Mouse (Mus musculus) kidney, postnatal 25 days (tissue): ENCODE data around the gene Gm45021.

Experiments
- DNase-seq, 2 experiments: peaks; one replicate each; pipeline ENCODE4 v3.0.0; 2021; ENCODE audit warnings: mixed read lengths in 2 of 2

The Gm45021 gene

DNA sequence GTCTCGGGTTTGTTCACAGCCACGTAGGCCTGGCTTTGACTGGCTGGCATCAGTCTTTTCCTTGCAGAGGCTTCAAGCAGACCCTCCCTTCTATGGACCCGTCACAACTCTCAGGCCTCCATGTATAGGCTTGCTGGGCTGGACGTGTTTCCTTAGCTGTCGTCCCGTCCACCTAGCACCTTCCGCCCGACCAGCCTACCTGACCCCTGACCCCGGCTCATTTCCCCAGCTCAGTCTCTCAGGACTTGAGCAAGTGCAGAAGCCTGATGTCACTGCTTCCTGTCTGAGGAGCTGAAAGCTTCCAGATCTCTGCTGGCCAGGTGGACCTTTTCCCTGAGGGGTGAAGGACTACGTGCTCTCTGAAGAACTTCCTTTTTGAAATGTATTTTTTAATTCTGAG, 16.1 kb upstream of the Gm45021 start:
- peak; percentile 56 to 74 for DNase-seq

DNA sequence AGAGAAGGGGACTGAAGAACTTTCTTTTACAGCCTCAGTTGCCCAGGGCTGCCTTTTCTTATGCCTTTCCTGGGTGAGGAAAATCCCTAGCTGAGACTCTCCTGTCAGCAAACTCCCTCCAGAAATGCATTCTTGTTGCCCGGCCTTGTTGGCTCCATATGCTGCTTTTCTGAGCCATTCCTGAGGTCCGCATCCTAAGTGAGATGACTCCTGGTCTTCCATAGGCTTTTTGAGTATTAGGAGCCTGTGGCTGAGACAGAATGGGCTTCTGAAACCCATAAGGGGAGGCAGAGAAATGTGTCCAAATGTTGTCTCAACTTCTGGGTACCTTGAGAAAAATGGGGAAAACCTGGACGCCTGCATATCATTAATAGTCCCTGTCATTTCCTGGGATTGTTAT, 15.4 kb upstream of the Gm45021 start:
- DNase-seq: no peak

DNA sequence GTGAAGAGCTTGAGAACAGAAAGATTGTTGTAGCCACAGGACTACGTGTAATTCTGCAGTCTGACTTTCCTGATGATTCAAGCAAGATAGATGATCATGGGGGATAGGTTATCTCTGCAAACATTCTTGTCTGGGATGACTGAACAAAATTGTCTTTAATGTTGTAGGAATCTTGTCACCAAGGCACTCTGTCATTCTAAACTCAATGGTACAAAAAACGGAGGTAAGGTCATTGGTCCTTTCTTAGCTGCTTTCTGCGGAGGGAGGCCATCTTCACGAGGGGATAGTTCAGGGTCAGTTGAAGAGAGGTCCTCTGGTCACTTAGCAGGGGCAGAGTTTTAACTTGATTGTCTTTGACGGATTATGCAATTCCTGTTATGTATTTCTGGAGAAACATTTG, 10.7 kb upstream of the Gm45021 start:
- no peak for DNase-seq

DNA sequence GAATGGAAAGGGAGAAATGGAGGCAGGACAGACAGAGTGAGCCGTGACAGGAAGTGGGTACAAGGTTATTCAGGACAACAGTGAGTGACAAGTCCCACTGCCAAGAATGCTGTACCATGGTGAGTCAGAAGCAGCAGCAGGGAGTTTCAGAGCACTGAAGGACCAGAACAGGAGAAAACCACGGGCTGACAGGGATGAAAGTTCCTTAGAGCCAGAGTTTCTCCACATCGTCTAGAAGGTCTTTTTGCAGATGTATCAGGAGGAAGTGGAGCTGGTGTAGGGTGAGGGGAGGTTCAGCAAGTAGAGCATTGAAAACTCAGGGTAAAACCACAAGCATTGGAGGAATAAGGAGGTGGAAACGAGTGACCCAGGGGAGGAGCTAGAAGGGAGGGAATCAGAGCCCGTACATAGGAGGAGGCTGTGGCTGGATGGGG, 10.2 kb upstream of the Gm45021 start:
- DNase-seq: no peak

DNA sequence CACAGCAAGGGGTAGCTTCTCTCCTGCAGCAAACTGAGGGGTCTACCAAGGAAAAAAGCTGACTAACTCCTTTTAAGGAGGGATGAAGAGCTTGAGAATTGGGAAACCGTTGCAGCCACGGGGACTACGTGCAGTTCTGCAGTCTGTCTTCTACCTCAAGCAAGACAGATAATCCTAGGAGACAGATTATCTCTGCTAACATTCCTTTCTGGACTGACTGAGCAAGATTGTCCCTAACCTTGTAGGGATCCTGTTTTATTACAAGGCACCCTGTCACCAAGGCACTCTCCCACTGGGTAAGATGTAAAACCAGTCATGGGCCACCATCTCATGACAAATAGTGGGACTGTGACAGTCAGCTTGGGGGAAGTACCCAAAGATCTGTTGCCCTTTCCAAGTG, 8.2 kb upstream of the Gm45021 start:
- DNase-seq: no peak

DNA sequence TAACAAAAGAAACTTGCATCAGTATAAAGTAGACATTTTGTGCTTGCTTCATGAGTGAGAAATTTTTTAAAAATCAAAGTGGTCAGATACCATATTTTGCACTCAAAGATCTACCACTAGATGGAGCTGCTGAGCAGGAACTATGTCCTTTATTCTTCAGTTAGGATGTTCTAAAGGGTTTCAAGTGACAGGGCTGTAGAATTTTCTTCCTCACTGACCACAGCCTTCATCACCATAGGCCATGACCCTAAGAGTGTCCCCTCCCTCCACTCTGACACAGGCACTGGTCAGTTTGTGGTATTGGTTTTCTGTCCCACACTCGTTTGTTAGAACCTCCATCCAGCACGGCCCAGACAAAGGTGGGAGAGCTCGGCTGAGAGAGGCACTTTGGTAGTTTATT, 7.4 kb upstream of the Gm45021 start:
- DNase-seq: peak in 1 of 2 experiments; percentile 74

DNA sequence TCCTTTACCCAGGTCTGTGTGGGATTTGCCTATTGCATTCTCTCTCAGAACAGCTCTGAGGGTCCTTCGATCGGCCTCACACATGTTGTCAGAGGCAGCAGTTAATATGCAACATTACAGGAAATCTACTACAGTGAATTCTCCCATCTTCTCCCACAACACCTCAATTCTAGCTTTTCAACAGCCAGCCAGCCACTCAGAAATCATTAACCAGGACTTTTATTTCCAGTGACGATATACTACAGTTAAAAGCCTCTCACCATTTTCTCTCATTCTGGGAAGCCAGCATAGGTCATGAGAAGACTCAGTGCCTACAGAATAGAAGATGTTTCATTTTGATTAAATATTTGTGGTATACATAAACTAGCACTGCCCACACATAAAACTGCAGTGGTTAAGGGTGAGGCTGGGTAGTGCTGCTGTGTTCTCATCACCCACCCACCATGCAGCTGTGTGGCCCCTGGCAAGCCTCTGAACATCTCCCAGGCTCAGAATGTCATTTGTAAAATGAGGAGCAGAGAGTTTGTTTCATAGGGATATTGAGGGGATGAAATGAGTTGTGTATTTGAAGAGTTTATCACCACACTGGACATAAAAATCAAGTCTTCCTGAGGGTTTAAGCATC, 1.9 kb downstream of the Gm45021 start:
- no peak for DNase-seq

DNA sequence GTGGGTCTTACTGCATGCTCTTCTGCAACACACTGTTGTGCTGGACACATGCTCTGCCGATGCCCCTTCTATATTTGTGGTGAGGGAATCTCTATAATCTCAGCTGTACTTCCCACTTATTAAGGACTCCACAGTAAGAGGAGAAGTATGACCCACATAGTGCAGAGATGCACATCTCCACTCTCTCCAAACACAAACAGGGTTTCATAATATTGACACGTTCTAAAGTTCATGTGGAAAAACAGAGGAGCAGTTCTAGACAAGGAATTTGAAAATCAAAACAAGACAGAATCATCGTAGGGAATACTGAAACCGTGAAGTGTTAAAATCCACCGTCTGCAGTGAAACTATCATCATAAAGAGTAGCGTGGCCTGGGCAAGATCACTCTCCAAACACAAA, 2.5 kb downstream of the Gm45021 start:
- DNase-seq: no peak

DNA sequence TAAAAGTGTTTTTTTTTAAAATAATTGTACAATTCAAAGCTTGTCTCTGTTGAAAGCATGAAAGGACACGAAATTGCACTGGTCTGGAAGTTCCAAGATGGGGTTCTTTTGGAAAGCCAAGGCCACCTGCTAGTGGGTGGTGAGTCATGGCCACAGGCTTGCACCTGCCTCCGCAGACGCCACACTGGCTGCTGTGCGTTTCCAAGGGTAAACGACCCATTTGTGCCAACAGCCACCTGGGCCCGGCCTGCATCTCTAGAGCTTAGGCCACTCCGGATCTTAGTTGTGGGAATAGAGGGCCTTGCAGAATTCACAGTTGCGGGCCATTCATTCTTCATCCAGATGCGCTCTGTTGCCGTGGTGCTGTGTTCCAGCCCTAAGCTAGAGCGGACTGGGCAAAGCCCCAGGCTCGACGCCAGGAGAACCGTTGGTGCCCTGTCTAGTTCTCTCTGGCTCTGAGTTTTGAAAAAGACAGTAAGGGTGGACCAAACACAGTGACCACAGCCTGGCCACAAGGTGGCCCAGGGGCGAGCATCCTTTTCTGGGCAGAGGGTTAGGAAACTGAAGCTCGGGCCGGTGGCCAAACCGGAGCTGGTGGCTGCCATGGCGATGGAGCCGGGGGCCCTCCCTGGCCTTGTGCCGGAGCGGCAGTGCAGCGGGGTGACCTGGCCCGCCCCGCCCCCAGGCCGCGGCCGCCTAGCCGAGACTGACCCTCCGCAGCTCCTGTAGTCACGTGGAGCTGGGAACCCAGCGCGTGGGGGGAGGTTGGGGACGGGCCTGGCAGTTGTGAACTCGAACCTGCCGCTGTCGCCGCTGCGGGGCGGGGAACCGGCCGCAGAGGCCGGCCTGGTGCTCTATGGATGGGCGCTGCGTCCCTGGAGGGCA, 4.0 kb downstream of the Gm45021 start, which contains the start of the genes Repin1 and Gm44965:
Gene Repin1, plus strand, starts transcription at position 726 of the 885 bp plus-strand sequence.
Gene Gm44965, plus strand, starts transcription at position 784 of the 885 bp plus-strand sequence.
- DNase-seq: peak; percentile 96 to 98

DNA sequence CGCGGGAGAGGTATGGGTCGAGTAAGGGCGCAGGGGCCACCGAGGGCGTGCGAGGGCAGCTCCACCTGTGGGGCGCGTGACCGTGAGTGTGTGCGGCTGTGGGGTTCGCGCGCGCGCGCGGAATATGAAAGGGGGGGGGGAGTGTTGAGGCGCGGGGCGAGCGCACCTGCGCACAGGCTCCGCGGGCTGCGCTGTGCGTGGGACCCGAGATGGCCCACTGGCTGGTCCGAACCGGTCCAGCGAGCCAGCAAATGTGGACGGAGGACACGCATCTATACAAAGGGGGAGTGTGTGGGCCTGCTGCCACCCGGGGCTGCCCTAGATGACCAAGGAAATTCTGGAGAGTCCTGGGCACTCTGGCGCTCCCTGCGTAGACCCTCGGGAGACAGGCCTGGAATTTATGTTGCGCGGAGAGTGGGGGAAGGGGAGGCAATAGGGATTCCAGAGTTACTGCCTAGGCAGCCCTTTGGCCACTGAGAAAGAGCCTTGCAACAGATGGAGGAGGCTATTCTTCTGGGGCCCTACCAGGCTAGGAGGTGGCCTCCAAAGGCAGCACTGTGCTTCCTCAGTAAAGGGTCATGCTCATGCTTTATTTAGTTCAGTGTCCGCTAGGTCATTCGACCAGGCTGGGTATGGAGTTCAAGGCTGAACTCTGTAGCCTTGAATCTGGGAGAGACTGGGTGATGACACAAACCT, 4.8 kb downstream of the Gm45021 start:
- peak in 1 of 2 experiments; percentile 60 for DNase-seq

DNA sequence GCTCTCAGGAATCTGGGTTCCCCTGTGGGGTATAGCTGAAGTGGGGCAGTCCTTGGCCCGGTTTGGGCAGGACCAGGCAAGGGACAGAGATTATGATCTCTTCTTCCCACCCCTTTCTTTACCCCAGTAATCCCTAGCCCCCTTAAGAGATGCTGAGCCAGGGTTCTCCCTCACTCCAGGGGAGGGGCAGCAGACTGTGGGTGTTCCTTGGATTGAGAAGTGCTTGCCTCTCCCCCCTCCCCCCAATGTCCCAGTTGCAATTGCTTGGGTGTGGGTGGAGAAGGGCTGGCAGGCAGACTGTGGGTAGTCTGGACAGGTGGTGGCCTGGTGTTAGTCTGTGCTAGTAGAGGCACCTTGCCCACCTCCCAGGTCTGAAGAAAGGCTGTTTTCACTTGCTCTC, 5.9 kb downstream of the Gm45021 start:
- peak; percentile 50 to 67 for DNase-seq

DNA sequence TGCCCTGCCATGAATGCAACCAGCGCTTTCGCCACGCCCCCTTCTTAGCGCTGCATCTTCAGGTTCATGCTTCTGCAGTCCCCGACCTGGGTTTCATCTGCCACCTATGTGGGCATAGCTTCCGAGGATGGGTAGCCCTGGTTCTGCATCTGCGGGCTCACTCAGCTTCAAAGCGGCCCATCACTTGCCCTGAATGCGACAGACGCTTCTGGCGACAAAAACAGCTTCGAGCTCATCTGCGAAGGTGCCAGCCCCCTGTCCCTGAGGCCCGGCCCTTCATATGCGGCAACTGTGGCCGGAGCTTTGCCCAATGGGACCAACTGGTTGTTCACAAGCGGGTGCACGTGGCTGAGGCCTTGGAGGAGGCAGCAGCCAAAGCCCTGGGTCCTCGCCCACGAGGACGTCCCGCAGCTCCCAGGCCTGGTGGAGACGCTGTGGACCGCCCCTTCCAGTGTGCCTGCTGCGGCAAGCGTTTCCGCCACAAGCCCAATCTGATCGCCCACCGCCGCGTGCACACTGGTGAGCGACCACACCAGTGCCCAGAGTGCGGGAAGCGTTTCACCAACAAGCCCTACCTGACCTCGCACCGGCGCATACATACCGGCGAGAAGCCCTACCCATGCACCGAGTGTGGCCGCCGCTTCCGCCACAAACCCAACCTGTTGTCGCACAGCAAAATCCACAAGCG, 7.3 kb downstream of the Gm45021 start:
- no peak for DNase-seq

DNA sequence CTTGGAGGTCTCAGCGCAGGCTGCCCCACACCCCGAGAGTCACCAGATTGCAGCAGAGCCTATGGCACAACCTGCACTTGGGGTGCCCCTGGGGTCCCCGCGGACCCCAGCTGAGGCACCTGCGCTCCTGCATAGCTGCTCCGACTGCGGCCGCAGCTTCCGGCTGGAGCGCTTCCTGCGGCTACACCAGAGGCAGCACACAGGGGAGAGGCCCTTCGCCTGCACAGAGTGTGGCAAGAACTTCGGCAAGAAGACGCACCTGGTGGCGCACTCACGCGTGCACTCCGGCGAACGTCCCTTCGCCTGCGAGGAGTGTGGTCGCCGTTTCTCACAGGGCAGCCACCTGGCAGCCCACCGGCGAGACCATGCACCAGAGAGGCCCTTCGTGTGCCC, 7.8 kb downstream of the Gm45021 start:
- no peak for DNase-seq

DNA sequence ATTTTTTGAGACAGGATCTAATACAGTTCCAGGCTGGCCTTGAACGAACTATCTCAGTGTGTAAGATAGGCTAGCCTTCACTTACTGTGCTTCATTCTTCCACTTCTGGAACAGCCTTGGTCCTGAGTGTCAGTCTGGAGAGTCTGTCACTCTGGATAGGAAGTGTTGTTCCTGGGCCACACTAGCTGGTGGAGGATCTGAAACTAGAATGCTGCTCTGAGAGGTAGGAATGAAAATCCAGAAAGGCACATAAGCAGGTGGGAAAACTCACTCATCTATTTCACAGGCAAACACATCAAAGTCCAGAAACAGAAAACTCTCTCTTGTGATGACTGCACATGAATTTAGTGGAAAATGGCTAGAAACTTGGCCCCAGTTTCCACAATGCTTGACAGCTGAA, 11.2 kb downstream of the Gm45021 start:
- no peak for DNase-seq

DNA sequence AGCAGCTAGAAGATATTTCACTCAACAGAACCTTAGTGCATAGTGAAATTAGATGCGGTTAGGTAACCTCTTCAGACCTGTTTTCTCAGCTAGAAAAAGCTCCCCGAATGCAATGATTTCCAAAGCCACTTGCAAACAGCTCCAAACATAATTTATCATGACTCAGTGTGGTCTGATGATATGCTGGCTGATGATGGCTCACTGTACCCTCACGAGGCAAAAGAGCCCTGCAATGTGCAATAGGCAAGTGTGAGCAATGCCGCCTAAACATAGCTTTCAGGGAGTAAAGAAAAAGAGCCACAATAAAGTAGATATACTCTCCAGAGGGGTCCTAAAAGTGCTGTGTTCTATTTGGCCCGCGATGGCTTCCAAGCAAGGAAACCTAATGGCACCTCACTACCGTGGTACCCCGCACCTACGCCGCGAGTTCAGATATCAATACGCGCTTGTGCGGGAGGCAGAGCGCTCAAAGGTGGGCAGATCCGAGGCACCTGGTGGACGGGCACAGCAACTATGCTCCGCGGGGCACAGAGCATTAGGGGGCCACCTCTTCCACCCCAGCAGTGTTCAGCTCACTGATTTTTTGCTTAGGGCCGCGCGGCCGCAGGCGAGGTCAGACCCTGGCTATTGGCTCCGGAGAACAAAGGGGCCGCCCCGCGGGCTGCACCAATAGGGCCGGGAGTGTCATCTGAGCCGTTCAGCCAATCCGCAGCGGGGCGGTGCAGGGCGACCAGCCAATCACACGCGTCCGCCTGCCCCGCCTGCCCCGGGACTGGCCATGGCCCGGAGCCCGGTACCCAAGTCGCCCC, 12.1 kb downstream of the Gm45021 start, which contains the start of gene Zfp775:
Gene Zfp775, plus strand, starts transcription at position 793 of the 809 bp plus-strand sequence.
- peak; percentile 98 to 99 for DNase-seq

DNA sequence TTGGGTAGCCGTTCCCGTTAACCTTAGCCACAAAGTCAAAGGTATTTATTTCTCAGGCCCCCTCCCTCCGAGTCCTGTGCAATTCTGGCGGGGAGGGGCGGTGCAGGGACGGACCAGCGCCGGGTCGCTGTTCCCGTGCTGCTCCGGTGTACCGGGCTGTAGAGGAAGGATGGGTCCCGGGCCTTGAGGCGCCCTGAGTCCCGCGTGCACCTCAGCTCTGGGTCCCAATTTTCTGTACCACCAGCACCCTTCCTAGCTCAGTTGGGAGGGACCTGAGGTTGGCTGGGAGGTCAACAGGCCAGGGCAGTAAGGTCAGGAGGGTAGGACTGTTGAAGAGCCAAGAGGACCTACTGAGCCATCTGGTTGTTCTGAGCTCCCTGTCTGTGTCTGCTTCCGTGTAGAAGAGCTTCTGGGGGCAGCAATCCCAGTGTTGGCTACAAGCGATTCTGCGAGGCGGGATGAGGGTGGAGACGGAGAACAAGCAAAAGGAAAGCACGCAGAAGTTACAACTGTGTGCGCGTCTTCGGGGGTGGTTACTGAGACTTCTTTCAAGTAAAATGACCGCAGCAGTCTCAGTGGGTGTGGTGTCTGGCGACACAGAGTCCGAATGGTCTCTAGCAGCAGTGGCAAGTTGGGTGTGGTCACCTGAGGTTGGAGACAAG, 12.8 kb downstream of the Gm45021 start:
- peak; percentile 41 to 68 for DNase-seq

DNA sequence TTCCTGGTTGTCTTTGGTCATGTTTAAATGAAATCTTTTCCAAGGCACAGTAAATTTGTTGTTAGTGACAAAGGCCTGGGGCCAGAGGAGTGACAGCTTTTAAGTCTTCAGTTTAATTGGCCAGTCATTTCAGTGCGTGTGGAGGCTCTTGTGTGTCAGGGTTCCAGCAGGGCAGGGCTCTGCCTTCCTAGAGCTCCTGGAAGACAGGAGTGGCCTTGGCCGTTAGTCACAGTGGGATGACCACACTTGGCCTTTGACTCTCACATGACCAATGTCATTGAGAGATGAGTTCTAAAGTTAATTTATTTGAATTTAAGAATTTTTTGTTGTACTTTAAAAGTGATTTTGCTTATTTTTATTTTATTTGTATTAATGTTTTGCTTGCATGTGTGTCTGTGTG, 18.7 kb downstream of the Gm45021 start:
- DNase-seq: no peak

DNA sequence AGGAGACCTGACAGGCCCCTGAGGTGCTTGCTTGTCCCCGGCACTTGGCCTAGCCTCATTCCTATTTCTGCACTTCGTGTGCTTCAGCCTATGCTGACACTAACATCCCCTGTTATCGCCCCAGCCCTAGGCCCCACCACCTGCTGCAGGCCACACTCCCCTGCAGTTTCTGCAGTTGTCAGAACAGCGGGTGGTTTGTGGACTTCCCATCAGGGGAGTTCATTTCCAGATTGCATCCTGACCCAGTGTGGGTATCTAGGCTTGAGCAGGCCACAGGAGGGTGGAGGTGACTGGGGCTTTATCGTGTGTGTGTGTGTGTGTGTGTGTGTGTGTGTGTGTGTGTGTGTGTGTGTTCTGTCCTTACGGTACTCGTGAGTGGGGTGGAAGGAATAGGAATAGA, 20.1 kb downstream of the Gm45021 start:
- DNase-seq: no peak

DNA sequence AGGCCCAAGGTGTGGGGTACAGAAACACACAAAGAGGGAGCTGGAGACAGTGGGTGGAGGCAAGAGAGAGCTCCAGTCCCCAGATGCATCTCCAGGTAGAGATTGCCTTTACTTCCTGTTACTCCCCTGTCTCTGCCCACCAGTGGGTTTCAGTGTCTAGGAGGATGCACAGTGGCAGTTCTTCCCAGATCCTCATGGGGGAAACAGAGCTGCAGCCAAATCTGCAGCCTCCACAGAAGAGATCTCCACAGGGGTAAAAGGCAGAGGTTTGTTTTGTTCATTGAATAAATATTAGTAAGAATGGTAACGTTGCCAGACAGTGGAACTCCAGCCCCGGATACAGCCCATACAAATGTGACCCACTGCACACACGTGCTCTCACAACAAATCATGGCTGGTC, 21.2 kb downstream of the Gm45021 start:
- no peak for DNase-seq

DNA sequence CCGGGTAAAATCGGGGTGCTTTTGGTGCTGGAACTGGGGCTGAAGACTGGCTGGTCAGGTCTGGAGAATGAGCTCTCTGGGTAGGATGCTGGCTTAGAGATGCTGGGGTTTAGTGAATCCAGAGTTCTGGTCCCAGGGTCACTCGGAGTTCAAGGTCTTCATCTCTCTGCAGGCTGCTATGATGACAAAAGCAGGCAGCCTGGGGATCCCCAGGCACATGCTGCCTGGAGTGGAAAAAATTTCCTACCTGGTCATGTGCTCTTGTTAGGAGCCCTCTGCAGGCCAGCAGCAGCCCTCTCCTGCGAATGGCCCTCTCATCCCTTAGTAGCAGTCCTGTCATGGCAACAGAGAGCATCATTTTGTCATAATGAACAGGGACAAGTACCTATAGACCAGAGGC, 24.1 kb downstream of the Gm45021 start:
- no peak for DNase-seq

DNA sequence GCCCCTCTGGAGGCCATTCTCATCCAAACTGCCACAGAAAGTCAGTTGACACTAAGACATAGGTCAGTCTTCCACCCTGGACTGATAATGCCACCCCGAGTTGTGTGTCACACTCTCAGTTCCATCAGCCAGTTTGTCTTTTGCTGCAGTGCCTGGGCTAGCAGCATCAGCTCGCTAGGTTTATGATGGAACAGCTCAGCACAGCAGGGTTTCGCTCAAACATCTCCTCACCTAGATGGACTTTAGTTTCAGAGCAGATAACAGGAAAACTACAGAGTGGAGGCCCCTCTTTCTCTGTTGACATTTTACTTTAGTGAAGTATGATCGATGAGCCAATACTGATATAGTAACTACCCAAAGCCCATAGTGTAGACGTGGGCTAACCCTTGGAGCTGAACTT, 25.3 kb downstream of the Gm45021 start:
- no peak for DNase-seq
